Mouse (Mus musculus): ENCODE results near the gene Med28. TPM values are rescaled to one million over a fixed set of nuclear protein-coding genes. Genes with fewer than 3 reads are reported as not detected.

Med28 gene
- 100 to 1,000 TPM in 3 of 4 experiments, 10 to 100 TPM in 1; 88.0 to 105 (median 102) TPM for total RNA-seq (2022)

- DNase-seq (ENCODE audit: low spot score in 2 of 2): peak; percentile 90 to 96
Observed at GRCm38 (mm10) chr5:45519960-45520808, at the start of gene Med28. Med28 (plus strand) TSS chr5:45520229.

- DNase-seq (ENCODE audit: low spot score in 2 of 2): peak; percentile 33 to 73
Observed at GRCm38 (mm10) chr5:45472880-45473450, 47.1 kb upstream of the Med28 start.

GRCm38 (mm10) chr5:45473521-45473920 lies 46.5 kb upstream of the Med28 start:
- DNase-seq (ENCODE audit: low spot score in 2 of 2): no peak

GRCm38 (mm10) chr5:45474215-45474614 lies 45.8 kb upstream of the Med28 start:
- DNase-seq (ENCODE audit: low spot score in 2 of 2): peak; percentile 32 to 62

GRCm38 (mm10) chr5:45474758-45475157 lies 45.3 kb upstream of the Med28 start:
- no peak for DNase-seq (ENCODE audit: low spot score in 2 of 2)

- DNase-seq (ENCODE audit: low spot score in 2 of 2): no peak
Observed at GRCm38 (mm10) chr5:45475771-45476170, 44.3 kb upstream of the Med28 start.

GRCm38 (mm10) chr5:45476288-45476687 lies 43.7 kb upstream of the Med28 start:
- peak; percentile 35 to 39 for DNase-seq (ENCODE audit: low spot score in 2 of 2)

GRCm38 (mm10) chr5:45477601-45478000 lies 42.4 kb upstream of the Med28 start:
- DNase-seq (ENCODE audit: low spot score in 2 of 2): no peak

- DNase-seq (ENCODE audit: low spot score in 2 of 2): no peak
Observed at GRCm38 (mm10) chr5:45480066-45480465, 40.0 kb upstream of the Med28 start.

GRCm38 (mm10) chr5:45481125-45481524 lies 38.9 kb upstream of the Med28 start:
- no peak for DNase-seq (ENCODE audit: low spot score in 2 of 2)

- DNase-seq (ENCODE audit: low spot score in 2 of 2): no peak
Observed at GRCm38 (mm10) chr5:45482607-45483006, 37.4 kb upstream of the Med28 start.

GRCm38 (mm10) chr5:45483654-45484053 lies 36.4 kb upstream of the Med28 start:
- DNase-seq (ENCODE audit: low spot score in 2 of 2): no peak

- no peak for DNase-seq (ENCODE audit: low spot score in 2 of 2)
Observed at GRCm38 (mm10) chr5:45491776-45492175, 28.3 kb upstream of the Med28 start.

- peak; percentile 95 to 98 for DNase-seq (ENCODE audit: low spot score in 2 of 2)
Observed at GRCm38 (mm10) chr5:45493191-45494092, 26.6 kb upstream of the Med28 start, which contains the start of gene Lap3. Lap3 (plus strand) TSS chr5:45493374.

- no peak for DNase-seq (ENCODE audit: low spot score in 2 of 2)
Observed at GRCm38 (mm10) chr5:45494093-45494755, 25.8 kb upstream of the Med28 start.

GRCm38 (mm10) chr5:45495429-45495975 lies 24.5 kb upstream of the Med28 start:
- DNase-seq (ENCODE audit: low spot score in 2 of 2): no peak

- DNase-seq (ENCODE audit: low spot score in 2 of 2): no peak
Observed at GRCm38 (mm10) chr5:45496042-45496441, 24.0 kb upstream of the Med28 start.

GRCm38 (mm10) chr5:45496479-45496878 lies 23.6 kb upstream of the Med28 start:
- no peak for DNase-seq (ENCODE audit: low spot score in 2 of 2)

GRCm38 (mm10) chr5:45496930-45497550 lies 23.0 kb upstream of the Med28 start:
- DNase-seq (ENCODE audit: low spot score in 2 of 2): no peak

GRCm38 (mm10) chr5:45497564-45497963 lies 22.5 kb upstream of the Med28 start:
- DNase-seq (ENCODE audit: low spot score in 2 of 2): no peak
